Mouse (Mus musculus): ENCODE measurements at regions not wholly inside any gene's neighbourhood (a gene's known extent, or its start where the extent isn't known, plus 50 kb on each side); places are given as distances from the start of the nearest gene placed in this dataset.

DNA sequence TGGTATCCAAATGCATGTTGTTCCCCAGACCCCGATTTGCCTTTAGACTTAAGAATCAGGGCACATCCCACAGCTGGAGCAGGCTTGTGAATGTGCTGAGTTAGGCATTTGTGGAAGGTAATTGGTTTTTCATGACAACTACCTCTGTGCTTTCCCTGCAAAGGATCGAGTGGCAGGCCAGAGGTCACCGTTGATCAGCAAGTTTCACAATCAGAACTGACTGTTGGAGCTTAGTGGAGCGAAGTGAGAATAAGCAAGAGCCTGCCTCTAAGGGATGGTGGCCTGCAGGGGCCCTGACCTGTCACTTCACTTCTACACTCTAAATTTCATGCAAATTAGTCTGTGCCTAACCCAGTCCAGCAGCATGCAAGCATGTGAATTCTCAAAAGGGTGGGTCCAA lies 270.7 kb downstream of the Ins1 start:
- no peak for DNase-seq

DNA sequence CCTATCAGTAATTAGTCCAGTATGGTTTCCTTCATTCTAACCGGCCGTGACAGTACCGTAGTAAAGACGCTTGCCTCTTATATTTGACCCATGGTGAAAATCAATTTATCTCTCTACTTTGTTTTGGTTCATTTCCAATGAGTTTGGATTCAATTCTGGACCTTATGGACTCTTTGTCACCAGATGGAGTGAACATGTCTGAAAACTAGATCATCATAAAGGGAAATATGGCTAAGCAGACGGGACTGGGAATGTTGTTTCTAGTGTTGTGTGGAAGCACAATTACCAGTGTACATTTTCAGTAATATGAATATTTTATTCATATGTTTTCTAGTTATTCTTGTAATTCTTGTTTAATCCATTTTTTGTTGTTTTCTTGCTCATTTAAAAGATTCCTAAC lies 261.4 kb downstream of the Ins1 start:
- no peak for DNase-seq

DNA sequence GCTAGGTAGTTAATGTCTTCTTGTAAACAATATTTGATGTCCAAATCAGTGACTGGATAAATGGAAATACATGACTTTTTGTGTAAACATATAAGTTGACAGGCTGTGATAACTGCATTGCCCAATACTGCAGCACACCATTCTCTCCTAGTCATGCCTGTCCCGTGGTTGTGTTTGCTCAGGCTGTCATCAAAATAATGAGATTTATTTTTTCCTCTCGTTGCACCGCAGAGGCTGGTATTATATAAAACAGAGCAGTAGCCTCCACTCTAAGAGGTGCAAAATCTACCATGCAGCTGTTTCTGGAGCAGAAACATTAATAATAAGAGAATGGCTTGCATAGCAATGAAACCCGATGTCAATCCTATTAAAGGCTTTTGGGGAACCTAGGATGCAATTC lies 239.2 kb downstream of the Ins1 start:
- DNase-seq: no peak

All from heart, adult 18-20 months (tissue).